Comparison of ENCODE assay signal across 26 mouse cellular contexts in the genomic region with DNA sequence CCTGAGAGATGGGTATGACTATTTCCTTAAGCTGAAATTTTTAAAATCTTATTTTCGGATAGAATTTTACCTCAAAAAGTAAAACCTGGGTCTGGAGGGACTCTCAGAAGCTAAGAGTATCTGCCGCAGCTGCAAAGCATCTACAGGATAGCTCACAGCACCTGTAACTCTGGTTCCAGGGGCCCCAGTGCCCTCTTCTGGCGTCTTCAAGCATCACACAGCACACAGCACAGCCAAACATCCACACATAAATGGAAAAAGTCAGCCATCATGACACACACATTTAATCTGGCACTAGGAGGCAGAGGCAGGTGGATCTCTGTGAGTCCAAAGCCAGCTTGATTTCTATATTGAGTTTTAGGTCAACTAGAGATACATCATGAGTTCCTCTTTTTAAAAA. TPM values are rescaled to one million over a fixed set of nuclear protein-coding genes. Genes with fewer than 3 reads are reported as not detected.
DNase-seq lines count a peak whose midpoint lies in the region; ATAC-seq and TF ChIP-seq lines count a peak whose summit lies in the region.
"Had no signal": no experiment of that assay in that cellular context is flagged by ENCODE, and none has a peak within 500 bp of the region (broad histone marks: within the 10 kb centered on the region; RNA-seq: fewer than 3 reads in every experiment).

No protein-coding gene starts in this region.

- H3K79me2 ChIP-seq in CH12.LX (replicated peaks; ENCODE audit: control insufficient read depth, extremely low read depth, insufficient read depth, poor library complexity, severe bottlenecking) = no peaks in the 10 kb centered on the region

- no peak for ATAC-seq in intestine, postnatal 0 days
- ATAC-seq in intestine, embryonic 15.5 days = no peak
- no peak for ATAC-seq in midbrain, postnatal 0 days (ENCODE audit: low FRiP score)
- ATAC-seq in midbrain, embryonic 16.5 days = no peak
- ATAC-seq: forebrain, postnatal 0 days; Patski had no signal

- TF ChIP-seq EP300 in CH12.LX (IDR thresholded peaks at IDR 0.05; ENCODE audit: low read length) = no peak

- in situ Hi-C loops in CH12.LX (cut with MboI; ENCODE audit: low pct_ligation_motif_present, low pct_unique_long_range_greater_than_20kb, low sequenced_read_pairs) = no loop called here

- no peak overlapping the region for H3K27ac ChIP-seq in intestine, postnatal 0 days (ENCODE audit: low read depth, low read length)
- no peak overlapping the region for H3K27ac ChIP-seq in intestine, embryonic 15.5 days
- no peak overlapping the region for H3K27ac ChIP-seq in midbrain, postnatal 0 days (ENCODE audit: low read depth, low read length)
- no peak overlapping the region for H3K27ac ChIP-seq in midbrain, embryonic 16.5 days (ENCODE audit: low read length)
- no peak overlapping the region for H3K27ac ChIP-seq in CH12.LX (ENCODE audit: insufficient read depth, low read depth)
- H3K27ac ChIP-seq in cortical plate, adult 2 months (ENCODE audit: insufficient read depth, low read length) = no peak overlapping the region
- H3K27ac ChIP-seq: embryonic facial prominence, embryonic 12.5 days; heart, embryonic 15.5 days; hindbrain, embryonic 13.5 days; limb, embryonic 15.5 days; neural tube, embryonic 13.5 days had no signal

- TF ChIP-seq RAD21 in CH12.LX (IDR thresholded peaks at IDR 0.05; ENCODE audit: low read depth, low read length) = peak; percentile 49

- DNase-seq in midbrain, postnatal 0 days (ENCODE audit: low spot score) = no peak
- DNase-seq in CH12.LX (ENCODE audit: extremely low read depth) = peak; percentile 24
- DNase-seq in cerebellum, postnatal 36 days = no peak
- DNase-seq: adrenal gland, postnatal 36 days; cerebellum, adult 2 months; forebrain, postnatal 0 days; heart, adult 18-20 months; kidney, adult 11 months; kidney, postnatal 25 days; lung, postnatal 14 days; right cerebral cortex, postnatal 25 days had no signal

- WGBS in intestine, postnatal 0 days = 58% methylated on average over 3 of the region's 3 CpGs
- 60% methylated on average over 3 of the region's 3 CpGs for WGBS in intestine, embryonic 15.5 days
- 62% methylated on average over 3 of the region's 3 CpGs for WGBS in midbrain, postnatal 0 days
- WGBS in midbrain, embryonic 16.5 days = 61% methylated on average over 3 of the region's 3 CpGs

- no peaks in the 10 kb centered on the region for H3K9me3 ChIP-seq in intestine, postnatal 0 days (ENCODE audit: control insufficient read depth)
- no peaks in the 10 kb centered on the region for H3K9me3 ChIP-seq in intestine, embryonic 15.5 days
- no peaks in the 10 kb centered on the region for H3K9me3 ChIP-seq in midbrain, postnatal 0 days (ENCODE audit: low read length)
- H3K9me3 ChIP-seq in midbrain, embryonic 16.5 days (replicated peaks; ENCODE audit: control insufficient read depth, low read length, poor library complexity, severe bottlenecking) = no peaks in the 10 kb centered on the region
- peaks cover 7% of the 10 kb centered on the region for H3K9me3 ChIP-seq in CH12.LX (replicated peaks; ENCODE audit: low read length)
- H3K9me3 ChIP-seq: embryonic facial prominence, embryonic 12.5 days; heart, embryonic 15.5 days; hindbrain, embryonic 13.5 days; limb, embryonic 15.5 days; neural tube, embryonic 13.5 days had no signal

- H3K27me3 ChIP-seq in intestine, postnatal 0 days (replicated peaks; ENCODE audit: control insufficient read depth, insufficient read depth, low read length) = no peaks in the 10 kb centered on the region; the same call in 1 of the 2 replicates
- no peaks in the 10 kb centered on the region for H3K27me3 ChIP-seq in intestine, embryonic 15.5 days (replicated peaks)
- no peaks in the 10 kb centered on the region for H3K27me3 ChIP-seq in midbrain, postnatal 0 days (ENCODE audit: insufficient read depth, low read length)
- no peaks in the 10 kb centered on the region; the same call in 1 of the 2 replicates for H3K27me3 ChIP-seq in midbrain, embryonic 16.5 days (ENCODE audit: control insufficient read depth, insufficient read depth, low read depth, low read length)
- H3K27me3 ChIP-seq in CH12.LX (replicated peaks) = peaks cover 31% of the 10 kb centered on the region
- H3K27me3 ChIP-seq: embryonic facial prominence, embryonic 12.5 days; heart, embryonic 15.5 days; hindbrain, embryonic 13.5 days; limb, embryonic 15.5 days; Patski had no signal

- no peaks in the 10 kb centered on the region for H3K4me1 ChIP-seq in intestine, postnatal 0 days (replicated peaks; ENCODE audit: control insufficient read depth, insufficient read depth, low read length)
- no peaks in the 10 kb centered on the region for H3K4me1 ChIP-seq in intestine, embryonic 15.5 days (replicated peaks)
- no peaks in the 10 kb centered on the region for H3K4me1 ChIP-seq in midbrain, postnatal 0 days (ENCODE audit: insufficient read depth, low read length)
- H3K4me1 ChIP-seq in midbrain, embryonic 16.5 days (ENCODE audit: control insufficient read depth, insufficient read depth, low read length) = no peaks in the 10 kb centered on the region
- no peaks in the 10 kb centered on the region for H3K4me1 ChIP-seq in CH12.LX (ENCODE audit: control insufficient read depth in 1 of 2, insufficient read depth in 2 of 2)
- H3K4me1 ChIP-seq in cortical plate, adult 2 months (ENCODE audit: control insufficient read depth, insufficient read depth, low read length) = no peaks in the 10 kb centered on the region
- H3K4me1 ChIP-seq: embryonic facial prominence, embryonic 12.5 days; heart, embryonic 15.5 days; hindbrain, embryonic 13.5 days; limb, embryonic 15.5 days; neural tube, embryonic 13.5 days had no signal

- TF ChIP-seq CTCF in intestine, postnatal 0 days (IDR thresholded peaks at IDR 0.05; ENCODE audit: low read depth) = peak; percentile 29; the same call in 1 of the 2 replicates
- TF ChIP-seq CTCF in midbrain, postnatal 0 days (IDR thresholded peaks at IDR 0.05) = peak; percentile 31
- TF ChIP-seq CTCF in CH12.LX (conservative IDR thresholded peaks at IDR 0.05 in 1 of 2, IDR thresholded peaks at IDR 0.05 in 1 of 2; ENCODE audit: low read depth in 2 of 2, low read length in 2 of 2) = peak in 1 of 2 experiments; percentile 56; a peak in 2 of 4 replicates
- 0 out of 2 replicates have a peak, but pooled peaks have one; percentile 8 for TF ChIP-seq CTCF in cortical plate, adult 2 months (IDR thresholded peaks at IDR 0.05; ENCODE audit: extremely low read depth, insufficient read depth, low read length)

- dilution Hi-C loops in CH12.LX (cut with MboI; ENCODE audit: extremely low pct_ligation_motif_present, extremely low pct_unique_long_range_greater_than_20kb, low sequenced_read_pairs) = no loop called here

- H3K36me3 ChIP-seq in intestine, postnatal 0 days (ENCODE audit: control insufficient read depth, insufficient read depth) = no peaks in the 10 kb centered on the region
- H3K36me3 ChIP-seq in intestine, embryonic 15.5 days = no peaks in the 10 kb centered on the region
- no peaks in the 10 kb centered on the region for H3K36me3 ChIP-seq in midbrain, postnatal 0 days (ENCODE audit: insufficient read depth, low read length)
- no peaks in the 10 kb centered on the region for H3K36me3 ChIP-seq in midbrain, embryonic 16.5 days (ENCODE audit: control insufficient read depth, insufficient read depth, low read length)
- H3K36me3 ChIP-seq in CH12.LX (replicated peaks in 1 of 2; ENCODE audit: control insufficient read depth in 1 of 2, insufficient read depth in 1 of 2, low read length in 1 of 2) = no peaks in the 10 kb centered on the region
- H3K36me3 ChIP-seq: embryonic facial prominence, embryonic 12.5 days; heart, embryonic 15.5 days; hindbrain, embryonic 13.5 days; limb, embryonic 15.5 days; neural tube, embryonic 13.5 days had no signal

- no peak overlapping the region for H3K9ac ChIP-seq in intestine, postnatal 0 days (ENCODE audit: low read depth, low read length)
- H3K9ac ChIP-seq in intestine, embryonic 15.5 days = no peak overlapping the region
- no peak overlapping the region for H3K9ac ChIP-seq in midbrain, postnatal 0 days (replicated peaks; ENCODE audit: low read length, poor library complexity, severe bottlenecking)
- H3K9ac ChIP-seq in midbrain, embryonic 16.5 days (ENCODE audit: low read depth, low read length) = no peak overlapping the region
- no peak overlapping the region for H3K9ac ChIP-seq in CH12.LX (ENCODE audit: insufficient read depth, low read depth)
- H3K9ac ChIP-seq: embryonic facial prominence, embryonic 12.5 days; forebrain, postnatal 0 days; heart, embryonic 15.5 days; hindbrain, embryonic 13.5 days; limb, embryonic 15.5 days; neural tube, embryonic 13.5 days had no signal

- no peak for TF ChIP-seq POLR2A in CH12.LX (IDR thresholded peaks at IDR 0.05; ENCODE audit: low read depth, low read length)
- no peak for TF ChIP-seq POLR2A in cortical plate, adult 2 months (IDR thresholded peaks at IDR 0.05; ENCODE audit: extremely low read depth, insufficient read depth, low read length)

- no peak overlapping the region for H3K4me2 ChIP-seq in intestine, postnatal 0 days (replicated peaks; ENCODE audit: low read depth)
- no peak overlapping the region for H3K4me2 ChIP-seq in intestine, embryonic 15.5 days (replicated peaks)
- H3K4me2 ChIP-seq in midbrain, postnatal 0 days (ENCODE audit: low read depth, low read length, poor library complexity, severe bottlenecking) = no peak overlapping the region
- no peak overlapping the region for H3K4me2 ChIP-seq in midbrain, embryonic 16.5 days (ENCODE audit: low read length)
- no peak overlapping the region for H3K4me2 ChIP-seq in CH12.LX (ENCODE audit: insufficient read depth, low read depth, poor library complexity, severe bottlenecking)
- H3K4me2 ChIP-seq: embryonic facial prominence, embryonic 12.5 days; heart, embryonic 15.5 days; hindbrain, embryonic 13.5 days; limb, embryonic 15.5 days; neural tube, embryonic 13.5 days had no signal

- H3K4me3 ChIP-seq in intestine, postnatal 0 days (ENCODE audit: low read depth, low read length) = no peak overlapping the region
- H3K4me3 ChIP-seq in intestine, embryonic 15.5 days (replicated peaks) = no peak overlapping the region
- no peak overlapping the region for H3K4me3 ChIP-seq in midbrain, postnatal 0 days (ENCODE audit: low read depth, low read length)
- H3K4me3 ChIP-seq in midbrain, embryonic 16.5 days (ENCODE audit: low read depth, low read length) = no peak overlapping the region
- no peak overlapping the region for H3K4me3 ChIP-seq in CH12.LX (replicated peaks in 1 of 3; ENCODE audit: low read depth in 2 of 3, low read length in 2 of 3, poor library complexity in 1 of 3)
- no peak overlapping the region for H3K4me3 ChIP-seq in cortical plate, adult 2 months (ENCODE audit: insufficient read depth, low read length)
- H3K4me3 ChIP-seq: embryonic facial prominence, embryonic 12.5 days; heart, embryonic 15.5 days; hindbrain, embryonic 13.5 days; limb, embryonic 15.5 days; neural tube, embryonic 13.5 days had no signal

RNA-seq across cellular contexts. Expression of a gene that starts 24.2 kb away (rescaled TPM):
- polyA plus RNA-seq in intestine, postnatal 0 days (2015; fragmentation: Nextera tagmentation; extraction: Ambion mirVana) = 15.5 and 18.4 TPM in 2 replicates
- 26.9 and 30.7 TPM in 2 replicates for polyA plus RNA-seq in intestine, embryonic 15.5 days (2015; fragmentation: Nextera tagmentation; extraction: Ambion mirVana)
- total RNA-seq in midbrain, postnatal 0 days (2014; rRNA removed) = 18.0 and 18.8 TPM in 2 replicates
- polyA plus RNA-seq in midbrain, postnatal 0 days (2015; fragmentation: Nextera tagmentation; extraction: Ambion mirVana) = 10.3 and 11.3 TPM in 2 replicates
- 12.9 and 13.4 TPM in 2 replicates for polyA plus RNA-seq in midbrain, embryonic 16.5 days (2015; fragmentation: Nextera tagmentation; extraction: Ambion mirVana)
- 3.3 and 3.4 TPM in 2 replicates for total RNA-seq in CH12.LX (2012; rRNA removed)
- 0.26 and 0.79 TPM in 2 replicates for total RNA-seq in CH12.LX (2014; rRNA removed)
- polyA plus RNA-seq in CH12.LX (2012; ENCODE audit: insufficient read length, low read depth) = 3.6 TPM in 2 replicates
- polyA plus RNA-seq in cortical plate, adult 2 months (2012; rRNA removed) = 42.3 and 42.6 TPM in 2 replicates

RNA-seq across cellular contexts. Expression of a gene that starts 41.3 kb away (rescaled TPM):
- polyA plus RNA-seq in intestine, postnatal 0 days (2015; fragmentation: Nextera tagmentation; extraction: Ambion mirVana) = 15.9 and 21.1 TPM in 2 replicates
- polyA plus RNA-seq in intestine, embryonic 15.5 days (2015; fragmentation: Nextera tagmentation; extraction: Ambion mirVana) = 8.2 and 12.0 TPM in 2 replicates
- not detected in 2 replicates for total RNA-seq in midbrain, postnatal 0 days (2014; rRNA removed)
- polyA plus RNA-seq in midbrain, postnatal 0 days (2015; fragmentation: Nextera tagmentation; extraction: Ambion mirVana) = 0.20 and 0.48 TPM in 2 replicates
- 0.87 TPM in 1 of 2 replicates, not detected in the other for polyA plus RNA-seq in midbrain, embryonic 16.5 days (2015; fragmentation: Nextera tagmentation; extraction: Ambion mirVana)
- not detected in 2 replicates for total RNA-seq in CH12.LX (2012; rRNA removed)
- total RNA-seq in CH12.LX (2014; rRNA removed) = not detected in 2 replicates
- not detected in 2 replicates for polyA plus RNA-seq in CH12.LX (2012; ENCODE audit: insufficient read length, low read depth)
- polyA plus RNA-seq in cortical plate, adult 2 months (2012; rRNA removed) = not detected in 2 replicates
- total RNA-seq: common myeloid progenitor, adult 5-6 weeks; forebrain, postnatal 0 days; gastrocnemius, adult 8-10 months; layer of hippocampus, postnatal 14 days; left cerebral cortex, postnatal 14 days; monocyte, adult 5-6 weeks had no signal
- polyA plus RNA-seq: cerebellum, adult 2 months had no signal

RNA-seq across cellular contexts. Expression of a gene that starts 41.4 kb away (rescaled TPM):
- 19.9 and 20.3 TPM in 2 replicates for polyA plus RNA-seq in intestine, postnatal 0 days (2015; fragmentation: Nextera tagmentation; extraction: Ambion mirVana)
- 34.6 and 41.9 TPM in 2 replicates for polyA plus RNA-seq in intestine, embryonic 15.5 days (2015; fragmentation: Nextera tagmentation; extraction: Ambion mirVana)
- total RNA-seq in midbrain, postnatal 0 days (2014; rRNA removed) = 15.9 and 26.0 TPM in 2 replicates
- polyA plus RNA-seq in midbrain, postnatal 0 days (2015; fragmentation: Nextera tagmentation; extraction: Ambion mirVana) = 17.4 and 18.1 TPM in 2 replicates
- polyA plus RNA-seq in midbrain, embryonic 16.5 days (2015; fragmentation: Nextera tagmentation; extraction: Ambion mirVana) = 16.1 and 19.9 TPM in 2 replicates
- total RNA-seq in CH12.LX (2012; rRNA removed) (2.0 and 3.7 TPM in 2 replicates), CH12.LX (2014; rRNA removed) (0.77 and 0.90 TPM in 2 replicates)
- polyA plus RNA-seq in CH12.LX (2012; ENCODE audit: insufficient read length, low read depth) = 0.35 and 0.91 TPM in 2 replicates
- polyA plus RNA-seq in cortical plate, adult 2 months (2012; rRNA removed) = 14.3 and 15.6 TPM in 2 replicates

RNA-seq across cellular contexts. Expression of a gene that starts 50.7 kb away (rescaled TPM):
- 0.63 and 0.99 TPM in 2 replicates for polyA plus RNA-seq in intestine, postnatal 0 days (2015; fragmentation: Nextera tagmentation; extraction: Ambion mirVana)
- 3.1 and 4.2 TPM in 2 replicates for polyA plus RNA-seq in intestine, embryonic 15.5 days (2015; fragmentation: Nextera tagmentation; extraction: Ambion mirVana)
- 6.6 and 12.2 TPM in 2 replicates for total RNA-seq in midbrain, postnatal 0 days (2014; rRNA removed)
- 4.7 and 5.2 TPM in 2 replicates for polyA plus RNA-seq in midbrain, postnatal 0 days (2015; fragmentation: Nextera tagmentation; extraction: Ambion mirVana)
- polyA plus RNA-seq in midbrain, embryonic 16.5 days (2015; fragmentation: Nextera tagmentation; extraction: Ambion mirVana) = 11.6 and 12.7 TPM in 2 replicates
- total RNA-seq in CH12.LX (2012; rRNA removed) (not detected in 2 replicates), CH12.LX (2014; rRNA removed) (not detected in 2 replicates)
- not detected in 2 replicates for polyA plus RNA-seq in CH12.LX (2012; ENCODE audit: insufficient read length, low read depth)
- polyA plus RNA-seq in cortical plate, adult 2 months (2012; rRNA removed) = 24.4 and 27.3 TPM in 2 replicates
- total RNA-seq: common myeloid progenitor, adult 5-6 weeks; monocyte, adult 5-6 weeks had no signal

RNA-seq across cellular contexts. Expression of a gene that starts 50.8 kb away (rescaled TPM):
- 83.1 and 88.2 TPM in 2 replicates for polyA plus RNA-seq in intestine, postnatal 0 days (2015; fragmentation: Nextera tagmentation; extraction: Ambion mirVana)
- 71.7 and 81.7 TPM in 2 replicates for polyA plus RNA-seq in intestine, embryonic 15.5 days (2015; fragmentation: Nextera tagmentation; extraction: Ambion mirVana)
- total RNA-seq in midbrain, postnatal 0 days (2014; rRNA removed) = 32.1 and 50.9 TPM in 2 replicates
- 44.2 and 50.1 TPM in 2 replicates for polyA plus RNA-seq in midbrain, postnatal 0 days (2015; fragmentation: Nextera tagmentation; extraction: Ambion mirVana)
- 45.5 and 47.2 TPM in 2 replicates for polyA plus RNA-seq in midbrain, embryonic 16.5 days (2015; fragmentation: Nextera tagmentation; extraction: Ambion mirVana)
- 2.4 and 2.9 TPM in 2 replicates for total RNA-seq in CH12.LX (2012; rRNA removed)
- 2.4 and 2.9 TPM in 2 replicates for total RNA-seq in CH12.LX (2014; rRNA removed)
- polyA plus RNA-seq in CH12.LX (2012; ENCODE audit: insufficient read length, low read depth) = 0.87 and 1.6 TPM in 2 replicates
- 57.0 and 57.7 TPM in 2 replicates for polyA plus RNA-seq in cortical plate, adult 2 months (2012; rRNA removed)
